Mouse (Mus musculus) c-Kit-positive CD71-positive TER-119-positive erythroid progenitor cells, embryonic 14.5 days (primary cell): ENCODE data around the gene Nectin1.

Experiments
- DNase-seq: peaks from one replicate; pipeline ENCODE4 v3.0.0-alpha.2; 2013; ENCODE audit warnings: low spot score

The Nectin1 gene

GRCm38 (mm10) chr9:43743647-43744137 is at the start of gene Nectin1:
Gene Nectin1 (plus strand): TSS chr9:43743984.
- DNase-seq: peak; percentile 10

DNA sequence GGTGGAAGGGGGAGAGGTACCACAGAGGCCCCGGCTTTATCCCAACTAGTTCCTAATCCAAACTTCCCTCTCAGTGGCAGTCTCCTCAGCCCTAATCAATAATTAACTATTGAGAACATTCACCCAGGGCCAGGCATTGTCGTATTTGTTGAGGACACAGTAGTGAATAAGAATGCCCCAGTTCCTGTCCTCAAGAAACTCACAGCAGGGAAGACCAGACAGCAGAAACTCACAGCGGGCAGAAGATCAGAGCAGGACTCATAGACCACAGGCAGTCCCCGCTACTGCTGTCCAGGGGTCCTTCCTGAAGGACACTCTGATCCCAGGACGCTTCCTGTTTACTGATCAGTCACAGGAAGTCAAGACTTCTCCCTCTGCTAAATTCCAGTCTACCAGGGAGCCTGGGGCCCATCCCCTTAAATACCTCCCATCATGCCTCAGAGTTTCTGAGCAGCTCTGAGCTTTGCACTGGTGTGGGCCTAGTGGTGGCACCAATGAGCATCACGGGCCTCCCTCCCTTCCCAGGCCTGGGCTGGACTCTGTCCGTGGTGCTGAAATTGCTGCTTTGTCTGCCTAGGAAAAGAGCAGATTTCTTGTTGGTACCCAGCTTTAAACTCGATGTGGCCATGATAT is 45.6 kb upstream of the Nectin1 start:
- DNase-seq: no peak

- no peak for DNase-seq
These were observed 44.9 kb upstream of the Nectin1 start for GRCm38 (mm10) chr9:43698841-43699240.

DNA sequence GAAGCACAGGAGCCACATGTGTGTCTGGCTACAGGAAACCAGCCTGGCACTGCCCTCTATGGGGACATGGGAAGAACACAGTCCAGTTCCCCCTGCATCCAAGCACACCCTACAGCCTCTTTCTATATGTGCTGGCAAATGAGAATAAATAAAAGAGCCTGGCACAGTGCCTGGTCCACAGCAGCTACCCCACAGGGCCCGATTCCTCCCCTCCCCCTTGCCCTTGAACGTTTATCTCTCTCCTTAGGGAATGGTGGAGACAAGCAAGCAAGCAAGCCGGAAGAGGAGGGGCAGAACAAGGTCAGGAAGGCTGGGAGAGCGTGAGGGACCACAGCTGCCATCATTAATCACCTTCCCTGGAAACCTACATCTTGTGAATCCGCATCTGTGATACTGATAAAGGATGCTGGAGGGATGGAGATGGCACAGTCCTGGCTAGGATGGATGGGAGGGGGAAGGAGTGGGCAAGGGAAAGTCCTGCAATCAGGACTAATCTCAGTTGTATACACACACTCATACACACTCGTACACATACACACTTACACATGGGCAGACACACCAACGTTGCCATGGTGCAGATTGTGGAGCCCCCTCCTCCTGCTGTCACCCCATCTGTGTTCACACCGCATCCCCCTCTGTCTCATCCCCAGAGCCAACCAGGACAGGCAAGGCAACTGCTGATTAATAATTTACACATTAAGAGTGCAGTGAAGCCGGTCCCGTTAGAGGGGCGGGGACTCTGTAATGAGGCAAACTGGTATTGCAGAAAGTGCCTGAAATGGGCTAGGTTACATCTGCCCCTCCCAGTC is 44.2 kb upstream of the Nectin1 start:
- no peak for DNase-seq

- no peak for DNase-seq
These were observed 43.6 kb upstream of the Nectin1 start for GRCm38 (mm10) chr9:43700226-43700579.

- no peak for DNase-seq
These were observed 42.0 kb upstream of the Nectin1 start for GRCm38 (mm10) chr9:43701748-43702147.

- DNase-seq: no peak
These were observed 36.2 kb upstream of the Nectin1 start for GRCm38 (mm10) chr9:43707571-43707970.

DNA sequence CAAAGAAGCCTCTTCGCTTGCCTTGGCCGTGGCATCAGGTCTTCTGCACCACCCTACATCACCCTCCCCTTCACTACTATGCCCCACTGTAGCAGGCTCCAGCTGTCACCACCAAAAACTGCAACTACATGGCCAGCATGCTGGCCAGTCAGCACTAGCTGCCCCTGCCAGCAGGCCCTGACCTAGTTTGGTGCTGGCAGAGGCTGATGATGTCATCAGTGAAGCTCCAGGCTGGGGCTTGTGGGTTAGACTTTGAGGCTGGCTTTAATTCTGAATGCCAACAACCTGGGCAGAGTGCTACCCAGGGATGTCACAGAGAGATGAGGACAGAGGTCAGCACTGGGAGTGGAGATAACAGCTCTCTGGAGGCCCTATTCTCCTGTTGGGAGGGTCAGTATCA is 35.1 kb upstream of the Nectin1 start:
- DNase-seq: no peak

GRCm38 (mm10) chr9:43713432-43713831 is 30.4 kb upstream of the Nectin1 start:
- no peak for DNase-seq

- DNase-seq: no peak
These were observed 24.4 kb upstream of the Nectin1 start for GRCm38 (mm10) chr9:43719407-43719839.

DNA sequence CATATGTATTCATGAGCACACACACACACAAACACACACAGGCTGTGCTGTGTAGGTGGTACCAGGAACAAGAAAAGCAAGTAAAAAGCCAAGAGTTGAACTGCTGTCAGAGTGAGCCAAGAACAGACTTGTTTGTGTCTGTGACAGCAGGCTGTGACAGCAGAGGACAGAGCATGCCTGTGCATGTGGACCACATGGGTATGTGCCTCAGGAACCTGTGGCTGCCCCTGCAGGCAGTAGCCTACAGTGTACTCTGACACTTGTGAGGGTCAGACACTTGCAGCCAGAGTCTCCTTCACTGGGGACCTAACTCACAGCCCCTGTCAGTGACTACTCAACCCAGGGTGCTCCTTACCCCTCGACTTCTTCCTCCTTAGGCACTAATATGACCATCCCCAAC is 23.7 kb upstream of the Nectin1 start:
- DNase-seq: no peak

GRCm38 (mm10) chr9:43724093-43724492 is 19.7 kb upstream of the Nectin1 start:
- no peak for DNase-seq

- no peak for DNase-seq
These were observed 14.1 kb upstream of the Nectin1 start for GRCm38 (mm10) chr9:43729450-43730266.

- no peak for DNase-seq
These were observed 13.3 kb upstream of the Nectin1 start for GRCm38 (mm10) chr9:43730284-43731027.

- DNase-seq: no peak
These were observed 11.9 kb upstream of the Nectin1 start for GRCm38 (mm10) chr9:43731880-43732279.

DNA sequence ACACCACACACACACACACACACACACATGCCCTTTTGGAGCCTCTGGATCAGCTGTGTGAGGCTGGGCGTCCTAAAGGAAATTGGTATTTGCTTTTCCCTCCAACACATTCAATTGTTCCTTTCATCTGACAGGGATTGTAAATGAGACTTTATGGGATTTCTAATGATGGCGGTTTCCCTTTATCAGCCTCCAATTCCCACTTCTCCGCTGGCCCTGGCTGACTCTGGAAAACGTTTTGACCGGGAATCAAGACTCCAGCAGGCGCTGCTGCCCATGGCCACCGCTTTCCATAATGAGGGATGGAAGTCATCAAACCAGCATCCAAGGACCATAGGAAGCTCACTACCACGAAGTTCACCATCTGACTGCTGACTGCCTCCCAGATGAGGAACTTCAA is 11.1 kb upstream of the Nectin1 start:
- no peak for DNase-seq

- no peak for DNase-seq
These were observed 8.8 kb upstream of the Nectin1 start for GRCm38 (mm10) chr9:43734952-43735351.

GRCm38 (mm10) chr9:43736046-43736730 is 7.6 kb upstream of the Nectin1 start:
- DNase-seq: no peak

DNA sequence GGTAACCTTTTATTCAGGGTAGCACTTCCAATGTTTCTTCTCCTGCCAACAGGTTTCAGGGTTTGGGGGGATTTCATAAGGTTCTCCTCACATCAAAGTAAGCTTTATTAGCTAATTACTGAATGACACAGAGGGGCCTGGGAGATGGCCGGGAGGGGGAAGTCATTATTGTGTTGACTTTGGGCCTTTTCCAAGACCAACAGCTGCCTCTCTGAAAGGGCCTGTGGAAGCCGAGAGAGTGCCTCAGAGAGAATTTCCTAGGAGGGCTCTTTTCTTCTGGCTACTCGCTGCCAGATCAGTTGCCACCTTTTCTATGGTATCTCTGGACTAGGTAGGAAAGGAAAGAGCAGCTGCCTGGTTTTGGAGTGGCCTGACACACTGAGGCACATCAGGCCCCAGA is 6.5 kb upstream of the Nectin1 start:
- DNase-seq: no peak

GRCm38 (mm10) chr9:43737871-43738292 is 5.9 kb upstream of the Nectin1 start:
- no peak for DNase-seq

GRCm38 (mm10) chr9:43738480-43739084 is 5.2 kb upstream of the Nectin1 start:
- no peak for DNase-seq
